Mouse (Mus musculus): ENCODE data around the gene Magi1. TPM values are rescaled to one million over a fixed set of nuclear protein-coding genes. Genes with fewer than 3 reads are reported as not detected.

Gene Magi1
- polyA plus RNA-seq, 1 experiment: 2.1 TPM

- WGBS: 68% methylated on average over 5 of the region's 5 CpGs
- no peak for TF ChIP-seq CTCF (IDR thresholded peaks at IDR 0.05; ENCODE audit: borderline replicate concordance, control insufficient read depth, extremely low read depth, insufficient read depth, low read length, poor library complexity)
- TF ChIP-seq POLR2A (IDR thresholded peaks at IDR 0.05; ENCODE audit: control insufficient read depth, extremely low read depth, insufficient read depth, low read length, poor library complexity): no peak
Observed at GRCm38 (mm10) chr6:93844576-93844975, 439.1 kb downstream of the Magi1 start.

GRCm38 (mm10) chr6:93838398-93838797, 445.3 kb downstream of the Magi1 start:
- H3K27ac ChIP-seq (ENCODE audit: control insufficient read depth, insufficient read depth, low read length): no peak overlapping the region
- no peak for DNase-seq
- no peak for TF ChIP-seq POLR2A (IDR thresholded peaks at IDR 0.05; ENCODE audit: control insufficient read depth, extremely low read depth, insufficient read depth, low read length, poor library complexity)
- no peak for TF ChIP-seq CTCF (IDR thresholded peaks at IDR 0.05; ENCODE audit: borderline replicate concordance, control insufficient read depth, extremely low read depth, insufficient read depth, low read length, poor library complexity)
- no peaks in the 10 kb centered on the region for H3K27me3 ChIP-seq (ENCODE audit: control insufficient read depth, insufficient read depth, low read length)
- no peaks in the 10 kb centered on the region for H3K36me3 ChIP-seq (ENCODE audit: control insufficient read depth, insufficient read depth, low read length)
- no peaks in the 10 kb centered on the region for H3K4me1 ChIP-seq (replicated peaks; ENCODE audit: control insufficient read depth, insufficient read depth, low read length)
- H3K4me3 ChIP-seq (ENCODE audit: control insufficient read depth, insufficient read depth, low read length): no peak overlapping the region
- WGBS: 97% methylated on average over 4 of the region's 4 CpGs

More at GRCm38 (mm10) chr6:93844576-93844975, 439.1 kb downstream of the Magi1 start:
- H3K4me1 ChIP-seq (replicated peaks; ENCODE audit: control insufficient read depth, insufficient read depth, low read length): no peaks in the 10 kb centered on the region
- no peaks in the 10 kb centered on the region for H3K36me3 ChIP-seq (ENCODE audit: control insufficient read depth, insufficient read depth, low read length)
- H3K27ac ChIP-seq (ENCODE audit: control insufficient read depth, insufficient read depth, low read length): no peak overlapping the region
- no peak overlapping the region for H3K4me3 ChIP-seq (ENCODE audit: control insufficient read depth, insufficient read depth, low read length)
- DNase-seq: no peak
- no peaks in the 10 kb centered on the region for H3K27me3 ChIP-seq (ENCODE audit: control insufficient read depth, insufficient read depth, low read length)

- no peaks in the 10 kb centered on the region for H3K4me1 ChIP-seq (replicated peaks; ENCODE audit: control insufficient read depth, insufficient read depth, low read length)
- WGBS: 85% methylated on average over 5 of the region's 5 CpGs
- no peaks in the 10 kb centered on the region for H3K27me3 ChIP-seq (ENCODE audit: control insufficient read depth, insufficient read depth, low read length)
- H3K4me3 ChIP-seq (ENCODE audit: control insufficient read depth, insufficient read depth, low read length): no peak overlapping the region
- no peak for TF ChIP-seq CTCF (IDR thresholded peaks at IDR 0.05; ENCODE audit: borderline replicate concordance, control insufficient read depth, extremely low read depth, insufficient read depth, low read length, poor library complexity)
- no peak for TF ChIP-seq POLR2A (IDR thresholded peaks at IDR 0.05; ENCODE audit: control insufficient read depth, extremely low read depth, insufficient read depth, low read length, poor library complexity)
- no peak overlapping the region for H3K27ac ChIP-seq (ENCODE audit: control insufficient read depth, insufficient read depth, low read length)
- H3K36me3 ChIP-seq (ENCODE audit: control insufficient read depth, insufficient read depth, low read length): no peaks in the 10 kb centered on the region
- DNase-seq: no peak
Observed at GRCm38 (mm10) chr6:93836585-93836984, 447.1 kb downstream of the Magi1 start.

GRCm38 (mm10) chr6:93835211-93835610, 448.5 kb downstream of the Magi1 start:
- TF ChIP-seq CTCF (IDR thresholded peaks at IDR 0.05; ENCODE audit: borderline replicate concordance, control insufficient read depth, extremely low read depth, insufficient read depth, low read length, poor library complexity): no peak
- TF ChIP-seq POLR2A (IDR thresholded peaks at IDR 0.05; ENCODE audit: control insufficient read depth, extremely low read depth, insufficient read depth, low read length, poor library complexity): no peak
- DNase-seq: no peak

GRCm38 (mm10) chr6:93828262-93828661, 455.5 kb downstream of the Magi1 start:
- no peak for TF ChIP-seq POLR2A (IDR thresholded peaks at IDR 0.05; ENCODE audit: control insufficient read depth, extremely low read depth, insufficient read depth, low read length, poor library complexity)
- TF ChIP-seq CTCF (IDR thresholded peaks at IDR 0.05; ENCODE audit: borderline replicate concordance, control insufficient read depth, extremely low read depth, insufficient read depth, low read length, poor library complexity): no peak

More at GRCm38 (mm10) chr6:93835211-93835610, 448.5 kb downstream of the Magi1 start:
- Histone ChIP-seq H3K27me3 (ENCODE audit: control insufficient read depth, insufficient read depth, low read length) (no peaks in the 10 kb centered on the region), H3K4me3 (ENCODE audit: control insufficient read depth, insufficient read depth, low read length) (no peak overlapping the region), H3K27ac (ENCODE audit: control insufficient read depth, insufficient read depth, low read length) (no peak overlapping the region), H3K36me3 (ENCODE audit: control insufficient read depth, insufficient read depth, low read length) (no peaks in the 10 kb centered on the region), H3K4me1 (replicated peaks; ENCODE audit: control insufficient read depth, insufficient read depth, low read length) (no peaks in the 10 kb centered on the region)
- 91% methylated on average over 4 of the region's 4 CpGs for WGBS

GRCm38 (mm10) chr6:93826875-93827274, 456.8 kb downstream of the Magi1 start:
- no peaks in the 10 kb centered on the region for H3K36me3 ChIP-seq (ENCODE audit: control insufficient read depth, insufficient read depth, low read length)
- 58% methylated on average over 4 of the region's 4 CpGs for WGBS
- H3K4me3 ChIP-seq (ENCODE audit: control insufficient read depth, insufficient read depth, low read length): no peak overlapping the region
- no peak for TF ChIP-seq CTCF (IDR thresholded peaks at IDR 0.05; ENCODE audit: borderline replicate concordance, control insufficient read depth, extremely low read depth, insufficient read depth, low read length, poor library complexity)
- no peak for TF ChIP-seq POLR2A (IDR thresholded peaks at IDR 0.05; ENCODE audit: control insufficient read depth, extremely low read depth, insufficient read depth, low read length, poor library complexity)
- no peak for DNase-seq
- no peak overlapping the region for H3K27ac ChIP-seq (ENCODE audit: control insufficient read depth, insufficient read depth, low read length)
- no peaks in the 10 kb centered on the region for H3K4me1 ChIP-seq (replicated peaks; ENCODE audit: control insufficient read depth, insufficient read depth, low read length)
- H3K27me3 ChIP-seq (ENCODE audit: control insufficient read depth, insufficient read depth, low read length): no peaks in the 10 kb centered on the region

More at GRCm38 (mm10) chr6:93828262-93828661, 455.5 kb downstream of the Magi1 start:
- Histone ChIP-seq H3K27me3 (ENCODE audit: control insufficient read depth, insufficient read depth, low read length) (no peaks in the 10 kb centered on the region), H3K36me3 (ENCODE audit: control insufficient read depth, insufficient read depth, low read length) (no peaks in the 10 kb centered on the region), H3K4me3 (ENCODE audit: control insufficient read depth, insufficient read depth, low read length) (no peak overlapping the region), H3K4me1 (replicated peaks; ENCODE audit: control insufficient read depth, insufficient read depth, low read length) (no peaks in the 10 kb centered on the region), H3K27ac (ENCODE audit: control insufficient read depth, insufficient read depth, low read length) (no peak overlapping the region)
- 92% methylated on average over 6 of the region's 6 CpGs for WGBS
- DNase-seq: no peak

Data from thymus, adult 2 months (tissue).